Mouse (Mus musculus) cortical plate, adult 2 months (tissue): ENCODE measurements around the gene Plxdc1.

ENCODE experiments used
- CTCF ChIP-seq: fragments of 200-500 bp; IDR thresholded peaks from 2 replicates; pipeline ENCODE4 v1.5.1; 2011; ENCODE audit warnings: mild to moderate bottlenecking, control low read depth, low read length; ENCODE audit not compliant: insufficient read depth; ENCODE audit errors: extremely low read depth
- POLR2A ChIP-seq: fragments of 200-500 bp; IDR thresholded peaks from 2 replicates; pipeline ENCODE4 v1.6.1; 2011; ENCODE audit warnings: mild to moderate bottlenecking, low read length, control low read depth; ENCODE audit not compliant: insufficient read depth; ENCODE audit errors: extremely low read depth

GRCm38 (mm10) chr11:97998074-97998793 is 12.0 kb upstream of the Plxdc1 start:
- TF ChIP-seq CTCF (no peak), POLR2A (no peak)
